Mouse (Mus musculus): ENCODE measurements around the gene Dlx6. TPM values are rescaled to one million over a fixed set of nuclear protein-coding genes. Genes with fewer than 3 reads are reported as not detected.

Dlx6 gene
- not detected for total RNA-seq (2022)

DNA sequence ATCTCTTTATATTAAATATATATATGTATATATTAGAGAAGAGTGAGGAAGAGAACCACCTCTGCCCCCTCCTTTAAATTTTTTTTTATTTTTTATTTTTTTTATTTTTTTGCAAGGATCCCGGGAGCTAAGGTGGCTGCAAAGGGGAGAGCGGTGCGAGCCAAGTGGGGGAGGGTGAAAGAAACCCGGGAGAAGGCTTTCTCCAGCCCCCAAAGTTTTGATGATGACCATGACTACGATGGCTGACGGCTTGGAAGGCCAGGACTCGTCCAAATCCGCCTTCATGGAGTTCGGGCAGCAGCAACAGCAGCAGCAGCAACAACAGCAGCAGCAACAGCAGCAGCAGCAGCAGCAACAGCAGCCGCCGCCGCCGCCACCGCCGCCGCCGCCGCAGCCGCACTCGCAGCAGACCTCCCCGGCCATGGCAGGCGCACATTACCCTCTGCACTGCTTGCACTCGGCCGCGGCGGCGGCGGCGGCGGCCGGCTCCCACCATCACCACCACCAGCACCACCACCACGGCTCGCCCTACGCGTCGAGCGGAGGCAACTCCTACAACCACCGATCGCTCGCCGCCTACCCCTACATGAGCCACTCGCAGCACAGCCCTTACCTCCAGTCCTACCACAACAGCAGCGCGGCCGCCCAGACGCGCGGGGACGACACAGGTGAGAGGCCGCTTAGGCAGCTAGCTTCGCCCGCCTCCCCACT lies at the start of gene Dlx6:
Dlx6 (plus strand) TSS at position 175 of the 711 bp plus-strand sequence.
- no peak for DNase-seq (ENCODE audit: low spot score in 2 of 2)

DNA sequence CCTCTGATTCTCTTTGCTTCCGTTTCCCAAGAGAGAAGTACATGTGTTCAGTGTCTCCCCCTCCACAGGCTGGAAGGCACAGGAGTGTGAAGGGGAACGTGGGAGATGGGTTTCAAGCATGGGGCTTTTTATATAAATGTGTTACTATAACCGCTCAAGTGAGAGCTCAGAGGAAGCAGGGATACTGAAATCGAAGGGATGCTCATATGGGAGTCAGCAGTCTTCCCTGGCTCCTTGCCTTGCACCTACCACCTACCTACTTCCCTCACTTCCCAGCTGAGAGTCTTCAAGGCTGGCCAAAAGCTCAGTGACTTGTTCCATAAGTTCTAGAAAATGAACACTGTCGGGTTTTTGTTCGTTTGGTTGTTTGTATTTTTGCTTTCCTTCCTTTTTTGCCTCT lies 46.3 kb upstream of the Dlx6 start:
- no peak for DNase-seq (ENCODE audit: low spot score in 2 of 2)

DNA sequence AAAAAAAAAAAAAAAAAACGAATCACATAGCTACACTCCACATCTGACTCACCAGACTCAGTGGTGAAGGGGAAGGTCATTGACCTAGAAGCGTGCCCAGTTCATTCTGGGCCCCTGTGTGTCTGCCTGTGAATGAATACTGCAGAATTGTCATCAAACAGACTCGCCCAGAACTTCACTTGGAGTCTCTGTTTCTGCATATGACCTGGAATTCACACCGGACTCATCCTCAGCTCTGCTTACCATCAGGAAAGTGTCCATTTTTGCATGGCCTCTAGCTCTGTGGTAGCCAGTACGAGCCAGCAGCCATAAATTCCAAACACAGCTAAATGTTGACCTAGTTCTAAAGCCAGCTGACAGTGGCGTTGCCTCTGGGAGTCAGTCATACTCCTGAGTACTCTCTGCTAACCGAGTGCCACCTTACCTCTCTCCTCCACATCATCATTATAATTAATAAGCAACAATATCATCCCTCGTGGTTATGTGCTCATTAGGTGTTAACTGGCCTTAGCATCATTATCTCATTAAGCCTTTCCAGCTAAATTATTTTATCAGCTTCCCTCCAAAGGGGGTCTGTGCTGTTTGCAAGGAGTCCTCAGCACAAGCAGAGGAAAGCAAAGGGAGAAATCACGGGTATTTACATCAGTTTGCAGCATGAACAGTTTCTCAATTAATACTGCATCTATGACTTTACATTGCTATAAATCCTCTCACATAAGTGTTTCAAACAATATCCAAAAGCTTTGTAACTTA lies 44.9 kb upstream of the Dlx6 start:
- no peak for DNase-seq (ENCODE audit: low spot score in 2 of 2)

DNA sequence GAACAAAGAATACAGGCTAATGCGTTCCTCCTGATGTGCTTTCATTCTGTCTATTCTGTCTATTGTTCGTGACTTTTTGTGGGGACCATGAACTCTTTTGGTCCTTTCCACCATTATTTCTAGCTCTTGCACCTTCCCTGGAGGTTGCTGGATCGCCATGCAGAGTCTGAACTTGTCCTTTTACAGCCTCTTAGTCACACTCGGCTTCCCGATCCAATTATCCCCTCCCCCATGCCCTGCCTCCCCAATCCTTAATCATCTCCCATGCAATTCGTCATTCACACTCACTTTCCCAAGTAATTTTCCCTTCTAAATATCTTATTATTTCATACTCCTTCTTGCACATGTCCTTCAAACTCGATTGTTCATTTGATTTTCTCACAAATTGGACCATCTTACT lies 44.0 kb upstream of the Dlx6 start:
- no peak for DNase-seq (ENCODE audit: low spot score in 2 of 2)

DNA sequence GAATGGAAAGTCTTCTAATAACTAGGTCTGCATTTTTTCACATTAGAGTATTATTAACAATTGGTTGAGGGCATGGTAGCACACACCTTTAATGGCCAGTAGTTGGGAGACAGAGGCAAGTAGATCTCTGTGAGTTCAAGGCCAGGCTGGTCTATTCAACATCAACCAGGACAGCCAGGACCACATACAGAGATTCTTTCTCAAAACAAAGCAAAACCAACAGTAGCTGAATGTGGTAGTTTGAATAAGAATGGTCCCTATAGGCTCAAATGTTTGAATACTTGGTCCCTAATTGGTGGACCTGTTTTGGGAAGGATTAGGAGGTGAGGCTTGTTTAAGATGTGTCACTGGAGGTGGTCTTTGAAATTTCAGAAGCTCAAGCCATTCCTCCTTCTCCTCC lies 37.8 kb upstream of the Dlx6 start:
- DNase-seq (ENCODE audit: low spot score in 2 of 2) = no peak

DNA sequence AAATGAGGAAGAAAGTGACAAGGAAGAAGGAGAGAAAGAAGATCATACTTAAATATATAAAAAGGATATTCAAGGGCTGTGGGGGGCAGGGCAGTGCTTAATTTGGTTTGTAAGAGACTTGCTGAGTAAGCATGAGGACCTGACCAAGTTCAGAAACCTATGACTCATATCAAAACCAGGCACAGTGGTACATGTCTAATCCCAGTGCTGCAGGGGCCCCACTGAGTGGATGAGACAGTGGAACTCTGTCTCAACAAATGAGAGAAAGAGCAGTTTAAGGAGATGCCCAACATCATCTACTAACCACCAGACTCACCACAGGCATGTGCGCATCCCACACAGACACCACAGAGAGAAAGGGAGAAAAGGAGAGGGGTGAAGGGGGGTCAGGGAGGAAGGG lies 36.3 kb upstream of the Dlx6 start:
- no peak for DNase-seq (ENCODE audit: low spot score in 2 of 2)

DNA sequence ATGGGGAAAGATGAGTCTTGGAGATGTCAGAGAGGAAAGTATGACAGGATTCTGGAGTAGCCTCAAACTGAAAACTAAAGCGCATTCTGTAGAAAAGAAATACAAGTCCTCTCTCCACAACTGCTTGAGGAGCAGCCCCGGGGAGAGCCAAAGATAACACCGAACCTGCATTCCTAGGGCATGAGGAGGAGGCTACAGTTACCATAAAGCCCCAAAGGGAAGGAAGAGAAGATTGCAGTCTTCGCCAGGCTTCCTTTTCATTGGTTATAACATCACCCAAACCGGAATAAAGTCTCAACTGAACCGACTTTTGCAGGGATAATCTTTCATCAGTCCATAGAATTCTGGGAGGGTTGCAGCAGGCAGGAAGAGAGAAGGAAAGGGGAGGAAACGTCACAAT lies 32.7 kb upstream of the Dlx6 start:
- DNase-seq (ENCODE audit: low spot score in 2 of 2) = no peak

DNA sequence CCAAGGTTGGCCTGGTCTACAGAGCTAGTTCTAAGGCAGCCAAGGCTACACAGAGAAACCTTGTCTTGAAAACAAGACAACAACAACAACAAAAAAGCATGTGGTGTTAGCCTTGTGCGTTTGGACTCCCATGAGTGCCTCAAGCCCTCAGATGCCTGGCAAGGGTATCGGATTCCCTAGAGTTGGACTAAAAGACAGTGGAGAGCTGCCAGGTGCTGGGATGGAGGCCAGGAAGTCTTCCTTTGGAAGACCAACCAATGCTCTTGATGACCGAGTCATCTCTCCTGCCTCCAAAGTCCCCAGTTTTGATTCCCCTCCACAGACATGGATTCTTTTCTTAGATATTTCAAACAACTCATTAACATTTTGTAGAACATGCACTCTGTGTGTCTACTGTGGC lies 29.8 kb upstream of the Dlx6 start:
- DNase-seq (ENCODE audit: low spot score in 2 of 2) = no peak

DNA sequence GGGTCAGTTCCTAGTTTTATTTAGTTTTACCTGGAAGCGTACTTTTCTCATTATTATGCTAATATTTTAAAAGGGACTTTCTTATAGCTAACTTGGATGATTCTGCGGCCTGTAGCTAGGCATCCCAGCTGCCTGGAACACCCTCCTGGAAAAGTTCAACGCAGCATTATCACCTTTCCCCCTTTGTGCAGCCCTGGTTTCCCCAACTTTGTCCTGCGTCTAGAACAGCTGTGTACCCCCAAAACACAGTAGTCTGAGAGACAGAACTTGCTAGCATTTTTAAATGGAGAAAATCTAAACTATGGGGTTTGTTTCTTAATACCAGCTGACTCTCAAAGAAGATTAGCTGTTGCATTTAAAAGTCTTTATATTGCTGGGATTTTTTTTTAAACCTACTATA lies 14.6 kb upstream of the Dlx6 start:
- DNase-seq (ENCODE audit: low spot score in 2 of 2) = no peak

DNA sequence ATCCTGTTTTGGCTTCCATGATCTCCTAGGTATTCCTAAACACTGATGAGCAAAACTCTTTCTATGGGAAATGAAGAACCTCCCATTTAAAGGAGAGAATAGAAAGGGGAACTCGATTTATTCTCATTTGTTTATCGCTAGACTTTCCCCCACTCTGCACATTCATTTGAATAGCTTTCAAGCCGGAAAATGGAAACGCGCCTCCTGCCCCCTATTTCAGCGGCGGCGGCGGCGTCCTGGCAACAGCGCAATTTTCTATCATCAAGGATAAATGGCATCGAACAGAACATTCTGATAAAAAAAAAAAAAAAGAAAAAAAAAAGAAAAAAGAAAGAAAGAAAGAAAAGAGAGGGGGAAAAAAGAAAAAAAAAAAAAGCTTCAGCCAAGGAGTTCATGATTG lies 13.4 kb upstream of the Dlx6 start:
- DNase-seq (ENCODE audit: low spot score in 2 of 2) = no peak

DNA sequence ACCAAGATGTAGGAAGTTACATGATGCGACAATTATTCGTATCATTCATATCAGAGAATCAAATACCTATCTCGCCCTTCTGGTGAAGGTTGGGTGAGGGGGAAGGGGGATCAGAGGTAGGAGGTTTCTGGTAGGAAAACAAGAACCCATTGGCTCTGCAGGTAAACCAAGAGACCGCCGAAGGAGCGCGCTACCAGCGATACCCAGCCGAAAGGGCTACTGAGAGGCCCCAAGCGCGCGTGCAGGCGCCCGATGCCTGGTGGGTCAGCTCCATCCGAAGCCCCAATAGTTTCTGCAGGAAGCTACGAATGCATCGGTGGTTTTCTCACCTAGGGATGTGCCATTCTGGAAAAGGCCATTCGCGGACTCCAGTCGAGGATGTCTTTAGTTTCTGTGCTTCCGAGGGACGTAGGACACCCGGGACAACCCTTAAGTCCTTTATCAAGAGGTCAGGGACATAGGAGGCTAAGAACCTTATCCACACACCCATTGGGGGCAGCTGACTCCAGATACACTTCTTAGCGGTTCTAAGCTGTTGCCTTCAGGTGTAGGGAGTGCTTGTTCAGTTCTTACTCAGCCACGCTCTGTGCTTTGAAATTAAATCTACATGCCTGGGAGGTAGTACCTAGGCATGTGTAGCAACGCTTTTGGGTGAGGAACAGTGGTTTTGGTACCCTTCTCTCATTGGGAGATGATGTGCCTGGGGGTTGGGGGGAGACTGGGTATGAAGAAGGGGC lies 12.6 kb upstream of the Dlx6 start:
- DNase-seq (ENCODE audit: low spot score in 2 of 2) = no peak

DNA sequence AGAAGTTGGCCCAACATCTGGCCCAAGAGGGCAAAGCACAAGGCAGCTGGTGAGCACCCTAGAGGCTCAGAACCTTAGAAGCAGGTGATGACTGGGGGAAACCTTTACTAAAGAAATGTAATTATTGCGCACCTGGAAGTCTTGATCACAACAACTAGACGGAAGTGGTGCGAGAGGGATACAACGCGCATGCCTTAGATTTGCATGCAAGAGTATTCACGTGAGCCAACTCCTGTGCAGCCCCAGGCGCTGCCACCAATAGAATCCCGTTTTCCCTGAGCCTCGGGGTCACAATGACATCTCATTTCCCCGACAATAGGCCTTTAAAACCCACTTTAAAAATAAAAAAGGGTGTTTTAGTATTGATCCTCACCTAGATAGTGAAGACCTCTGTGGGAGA lies 12.0 kb upstream of the Dlx6 start:
- no peak for DNase-seq (ENCODE audit: low spot score in 2 of 2)

DNA sequence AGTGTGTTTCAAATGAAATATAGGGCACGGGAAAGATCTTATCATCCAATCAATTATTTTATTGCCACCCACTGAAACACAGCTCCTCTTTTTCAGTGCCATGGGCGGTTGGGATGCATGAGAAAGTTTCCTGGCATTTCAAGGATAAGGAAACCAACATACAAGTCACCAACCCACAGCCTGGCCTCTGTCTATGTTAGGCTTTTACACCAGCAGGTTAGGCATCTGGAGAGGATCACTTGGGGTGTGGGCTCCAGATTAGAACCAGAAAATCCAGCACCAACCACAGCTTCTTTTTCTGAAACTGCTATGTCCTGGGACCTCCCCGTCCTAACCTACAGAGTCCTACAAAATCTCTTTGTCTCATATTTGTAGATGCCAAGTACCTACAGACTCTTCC lies 10.2 kb upstream of the Dlx6 start:
- DNase-seq (ENCODE audit: low spot score in 2 of 2) = no peak

DNA sequence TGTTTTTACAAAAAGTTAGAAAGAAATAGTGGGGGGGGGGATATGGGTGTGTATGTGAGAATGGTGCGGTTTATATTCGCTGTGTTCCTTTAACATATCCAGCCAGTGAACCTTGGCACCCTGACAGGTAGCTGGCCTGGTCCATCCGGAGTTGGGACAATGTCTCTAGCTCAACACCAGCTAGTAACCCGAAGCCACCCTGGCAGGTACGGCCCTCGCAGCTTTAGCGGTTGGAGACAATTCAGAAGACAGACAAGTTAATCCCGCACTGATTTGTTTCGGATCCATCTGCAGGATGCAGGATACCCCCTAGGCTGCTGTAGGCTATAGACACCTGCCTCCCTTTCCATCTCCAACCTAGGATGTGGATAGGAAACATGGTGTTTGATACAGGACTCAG lies 9.0 kb upstream of the Dlx6 start:
- DNase-seq (ENCODE audit: low spot score in 2 of 2) = no peak

DNA sequence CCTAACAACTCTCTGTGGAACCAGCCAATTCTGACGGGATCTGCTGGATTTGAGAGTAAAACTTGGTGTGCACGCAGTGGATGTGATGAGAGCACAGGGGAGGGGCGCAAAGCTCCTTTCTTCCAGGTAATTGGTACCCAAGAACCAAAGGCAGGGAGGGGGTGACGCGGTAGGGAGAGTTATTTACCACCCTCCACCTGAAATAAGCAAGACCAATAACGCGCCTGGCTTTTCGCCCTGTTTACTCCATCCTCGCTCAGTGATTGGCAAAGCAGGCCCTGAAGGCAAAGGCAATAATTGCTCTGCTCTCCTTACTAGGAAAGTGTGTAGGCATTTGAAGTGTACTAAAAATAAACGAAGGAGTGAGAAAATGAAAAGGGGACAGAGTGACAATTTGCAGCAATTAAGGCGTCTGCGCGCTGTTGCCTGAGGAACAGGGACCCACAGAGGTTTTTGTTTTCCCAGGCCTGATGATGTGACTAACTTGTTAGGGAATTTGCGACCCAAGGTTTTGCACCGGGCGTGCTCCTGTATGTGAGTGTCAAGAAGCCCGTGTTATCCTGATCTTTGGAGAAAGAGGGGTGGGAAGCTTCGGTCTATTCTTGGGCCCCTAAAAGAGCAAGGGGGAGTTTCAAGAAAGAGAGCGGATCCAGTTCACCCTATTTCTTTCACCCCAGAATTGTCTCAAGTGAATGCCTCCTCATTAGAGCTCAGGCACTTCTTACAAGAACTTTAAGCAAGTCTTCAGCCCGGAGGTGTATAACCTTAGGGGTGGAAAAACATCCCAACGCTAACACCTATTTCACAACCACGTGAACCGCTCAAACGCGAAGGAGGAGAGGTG lies 8.0 kb upstream of the Dlx6 start:
- no peak for DNase-seq (ENCODE audit: low spot score in 2 of 2)

DNA sequence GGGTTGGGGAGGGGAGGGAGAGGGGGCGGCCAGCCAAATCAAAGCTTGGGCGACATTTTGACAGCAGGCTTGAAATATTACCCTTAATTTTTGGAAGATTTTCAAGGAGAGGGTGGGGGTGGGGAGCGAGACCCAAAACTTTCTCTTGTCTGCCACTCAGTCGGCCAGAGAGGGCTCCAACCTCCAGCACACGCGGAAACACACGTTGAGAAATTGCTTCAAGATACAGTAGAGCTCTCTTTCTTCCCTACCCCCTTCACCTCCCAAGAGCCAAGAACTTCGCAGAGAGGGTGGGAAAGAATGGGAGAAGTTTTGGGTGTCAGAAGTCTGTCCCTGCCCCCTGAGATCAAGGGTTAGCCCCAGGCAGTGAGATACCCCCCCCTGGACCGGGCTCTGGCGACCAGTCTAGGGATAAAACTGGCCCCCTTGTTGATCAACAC lies 7.4 kb upstream of the Dlx6 start:
- DNase-seq (ENCODE audit: low spot score in 2 of 2) = no peak

DNA sequence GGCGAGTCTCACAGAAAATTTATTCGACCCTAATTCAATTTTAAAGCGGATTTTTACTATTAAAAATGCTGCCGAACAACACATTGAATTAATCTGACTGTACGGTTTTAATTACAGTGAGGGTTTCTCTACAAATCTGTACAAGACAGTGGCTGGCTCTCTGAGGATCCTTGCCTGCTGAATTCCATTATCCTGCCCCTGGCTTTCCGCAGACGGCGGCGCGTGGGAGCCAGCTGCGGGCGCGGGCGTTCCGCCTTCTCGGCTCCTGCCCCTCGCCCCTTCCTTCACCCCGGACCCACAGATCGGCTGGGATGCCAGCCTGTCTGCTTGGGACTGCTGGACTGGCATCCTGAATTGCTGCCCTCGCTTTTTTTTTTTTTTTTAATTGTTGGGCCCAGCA lies 6.8 kb upstream of the Dlx6 start:
- no peak for DNase-seq (ENCODE audit: low spot score in 2 of 2)

DNA sequence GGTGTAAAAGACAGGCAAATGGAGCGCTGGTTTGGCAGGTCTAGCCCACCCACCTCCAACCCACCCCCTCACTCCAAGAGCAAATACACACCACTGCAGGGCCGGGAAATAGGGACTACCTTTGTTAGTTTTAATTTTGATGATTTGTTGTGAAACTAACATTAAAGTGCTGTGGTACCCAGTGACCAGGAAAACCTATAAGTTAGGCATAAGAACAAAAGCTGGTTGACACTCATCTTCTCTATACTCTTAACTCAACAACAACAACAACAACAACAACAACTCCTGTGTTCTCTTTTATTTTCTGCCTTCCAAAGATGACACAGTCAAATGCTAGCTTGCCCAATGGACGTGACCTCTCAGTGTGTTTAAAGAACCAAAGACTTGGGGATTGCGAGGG lies 6.3 kb upstream of the Dlx6 start:
- no peak for DNase-seq (ENCODE audit: low spot score in 2 of 2)

DNA sequence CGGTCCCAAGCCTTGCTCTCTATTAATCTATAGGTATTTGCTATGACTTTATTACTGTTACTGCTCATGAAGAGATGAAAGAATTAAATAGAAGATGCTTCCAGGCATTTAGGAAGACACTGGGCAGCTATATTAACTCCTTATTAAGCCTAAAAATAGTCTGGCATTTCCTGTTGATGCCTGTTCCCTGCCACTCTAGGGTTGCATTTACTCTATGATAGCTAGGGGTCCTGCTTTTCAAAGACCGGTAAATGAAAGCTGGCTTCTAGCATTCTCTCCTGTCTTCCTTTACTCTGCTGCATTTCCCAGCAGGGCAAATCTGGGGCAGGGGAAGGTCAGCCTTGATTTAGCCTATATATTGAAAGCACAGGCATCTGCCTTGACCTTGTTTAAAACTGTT lies 5.4 kb upstream of the Dlx6 start:
- DNase-seq (ENCODE audit: low spot score in 2 of 2) = no peak

DNA sequence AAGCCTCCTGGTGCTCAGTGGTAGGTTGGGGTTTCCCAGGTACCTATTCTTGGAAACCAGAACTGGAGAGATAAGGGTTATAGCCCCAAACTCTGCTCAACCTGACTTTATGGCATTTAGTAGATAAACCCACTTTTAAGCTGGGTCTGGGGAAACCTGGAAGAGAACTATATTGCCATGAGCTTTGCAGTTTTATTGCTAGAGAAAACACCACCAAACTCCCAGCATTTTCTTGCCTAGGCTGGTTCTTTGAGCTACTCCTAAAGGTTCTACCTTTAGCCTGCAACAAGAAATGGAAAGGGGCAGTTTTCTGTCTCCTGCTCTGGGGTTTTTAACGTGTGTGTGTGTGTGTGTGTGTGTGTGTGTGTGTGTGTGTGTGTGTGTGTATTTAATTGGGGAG lies 4.6 kb upstream of the Dlx6 start:
- no peak for DNase-seq (ENCODE audit: low spot score in 2 of 2)

DNA sequence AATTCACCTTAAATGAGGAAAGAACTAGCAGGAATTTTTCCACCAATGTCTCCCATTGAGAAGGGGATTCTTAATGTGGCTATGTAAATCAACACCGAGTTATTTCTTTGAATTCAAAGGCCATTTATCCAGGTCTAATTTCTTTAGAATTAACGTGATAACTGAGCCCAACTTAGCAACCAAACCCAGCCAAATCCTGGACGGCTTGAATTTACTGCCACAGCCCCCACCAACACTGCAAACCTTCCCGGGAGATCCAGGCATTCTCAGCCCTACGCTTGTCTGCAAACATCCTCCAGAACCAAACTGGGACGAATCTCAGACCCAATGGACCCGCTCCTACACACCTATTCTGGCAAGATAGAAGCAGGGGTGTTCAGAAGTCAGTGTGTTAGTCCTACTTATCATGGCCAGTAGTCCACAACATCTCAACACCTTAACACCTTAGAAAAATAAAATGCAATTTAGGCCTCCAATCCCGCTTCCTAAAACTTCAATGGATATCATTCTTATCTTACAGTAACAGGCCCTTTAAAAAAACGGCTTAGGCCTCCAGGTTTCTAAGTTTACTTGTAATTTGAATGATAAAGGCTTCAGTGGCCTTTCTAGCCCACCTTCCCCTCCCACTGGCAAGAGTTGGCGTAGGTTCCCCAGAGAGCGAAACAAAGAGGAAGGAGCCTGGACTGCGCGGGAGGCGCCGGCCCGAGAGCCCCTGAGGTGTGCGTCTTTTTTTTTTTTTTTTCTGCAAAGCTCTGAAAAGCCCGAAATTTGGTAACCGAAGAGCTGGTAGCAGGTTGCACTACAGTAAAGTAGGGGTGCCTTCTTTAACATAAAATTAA lies 3.8 kb upstream of the Dlx6 start:
- no peak for DNase-seq (ENCODE audit: low spot score in 2 of 2)
